Mouse (Mus musculus): ENCODE data around the gene Wrap53.
"Not testable (repeated sequence)": the region's sequence is repeated elsewhere in the genome, so short reads cannot be mapped to it uniquely, and the experiment has no call there.

Gene Wrap53

DNA sequence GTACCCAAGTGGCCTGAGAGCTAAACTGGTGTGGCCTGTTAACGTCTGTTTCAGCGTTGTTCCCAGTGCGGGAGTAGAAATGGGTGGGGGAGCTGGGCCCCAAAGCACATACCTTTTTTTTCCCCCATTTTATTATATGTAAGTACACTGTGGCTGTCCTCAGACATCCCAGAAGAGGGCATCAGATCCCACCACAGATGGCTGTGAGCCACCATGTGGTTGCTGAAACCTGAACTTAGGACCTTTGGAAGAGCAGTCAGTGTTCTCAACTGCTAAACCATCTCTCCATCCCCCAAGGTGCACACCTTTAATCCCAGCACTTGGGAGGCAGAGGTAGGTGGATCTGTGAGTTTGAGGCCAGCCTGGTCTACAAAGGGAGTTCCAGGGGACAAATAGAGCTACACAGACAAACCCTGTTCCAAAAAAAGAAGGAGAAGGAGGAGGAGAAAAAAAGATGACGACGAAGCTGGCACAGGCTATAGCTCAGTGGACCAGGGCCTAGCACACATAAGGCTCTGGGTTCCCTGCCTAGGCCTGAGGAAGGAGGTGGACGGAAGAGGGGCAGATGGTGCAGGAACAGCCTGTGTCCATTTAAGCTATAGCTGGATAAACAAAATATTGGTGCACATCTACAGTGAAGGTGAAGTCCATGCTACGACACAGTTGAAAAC, 47.4 kb downstream of the Wrap53 start:
- no peak for DNase-seq (ENCODE audit: low read depth, low spot score)

- DNase-seq (ENCODE audit: low read depth, low spot score), result not testable (repeated sequence)
These were observed 49.3 kb downstream of the Wrap53 start for GRCm38 (mm10) chr11:69530755-69531154.

DNA sequence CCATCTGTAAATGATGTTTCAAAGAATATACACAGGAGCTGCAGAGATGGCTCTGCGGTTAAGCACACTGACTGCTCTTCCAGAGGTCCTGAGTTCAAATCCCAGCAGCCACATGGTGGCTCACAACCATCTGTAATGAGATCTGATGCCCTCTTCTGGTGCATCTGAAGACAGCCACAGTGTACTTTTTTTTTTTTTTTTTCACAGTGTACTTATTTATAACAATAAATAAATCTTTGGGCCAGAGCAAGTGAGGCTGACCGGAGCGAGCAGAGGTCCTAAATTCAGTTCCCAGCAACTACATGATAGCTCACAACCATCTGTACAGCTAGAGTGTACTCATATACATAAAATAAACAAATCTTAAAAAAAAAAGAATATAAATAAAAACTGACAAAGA, 49.8 kb downstream of the Wrap53 start:
- DNase-seq (ENCODE audit: low read depth, low spot score), result not testable (repeated sequence)

- DNase-seq (ENCODE audit: low read depth, low spot score), result no peak
These were observed 52.0 kb downstream of the Wrap53 start for GRCm38 (mm10) chr11:69528031-69528390.

- DNase-seq (ENCODE audit: low read depth, low spot score), result no peak
These were observed 52.7 kb downstream of the Wrap53 start for GRCm38 (mm10) chr11:69527098-69528030.

GRCm38 (mm10) chr11:69526631-69527030, 53.4 kb downstream of the Wrap53 start:
- DNase-seq (ENCODE audit: low read depth, low spot score), result no peak

GRCm38 (mm10) chr11:69525661-69526060, 54.4 kb downstream of the Wrap53 start:
- no peak for DNase-seq (ENCODE audit: low read depth, low spot score)

DNA sequence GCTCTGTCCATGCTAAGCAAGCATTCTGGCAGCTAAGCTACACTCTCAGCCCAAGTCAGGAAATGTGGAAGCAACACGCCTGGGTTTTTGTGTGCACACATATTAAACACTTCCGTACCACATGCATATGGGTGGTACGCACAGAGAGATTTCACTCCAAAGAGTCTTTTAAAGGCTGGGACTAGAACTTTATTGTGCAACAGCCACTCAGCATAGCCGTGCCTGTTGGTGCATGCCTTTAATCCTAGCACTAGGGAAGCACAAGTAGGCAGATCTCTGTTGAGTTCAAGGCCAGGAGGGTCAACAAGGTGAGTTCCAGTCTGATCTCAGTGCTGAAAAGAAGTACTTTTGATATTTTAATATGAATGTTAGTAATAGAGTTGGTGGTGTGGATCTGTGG, 56.4 kb downstream of the Wrap53 start:
- no peak for DNase-seq (ENCODE audit: low read depth, low spot score)

GRCm38 (mm10) chr11:69521526-69522149, 58.4 kb downstream of the Wrap53 start:
- DNase-seq (ENCODE audit: low read depth, low spot score), result no peak

DNA sequence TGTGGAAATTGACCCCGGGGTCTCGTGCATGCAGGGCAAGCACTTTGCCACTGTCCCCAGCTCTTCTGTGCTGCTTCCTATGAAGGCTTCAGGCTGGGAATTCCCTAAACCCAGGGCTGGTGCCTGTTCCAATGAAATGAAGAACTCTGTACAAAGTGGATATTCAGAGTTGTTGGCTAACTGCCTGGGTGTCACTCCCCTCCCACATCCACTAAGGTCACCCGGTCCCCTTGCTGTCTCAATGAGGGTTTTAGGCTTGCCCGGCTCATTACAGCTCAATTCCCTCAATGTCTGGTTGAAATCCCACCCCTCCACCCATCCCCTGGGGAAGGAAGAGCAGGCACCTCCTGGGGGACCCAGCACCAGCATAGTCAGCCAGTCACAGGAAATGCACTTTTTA, 60.1 kb downstream of the Wrap53 start:
- no peak for DNase-seq (ENCODE audit: low read depth, low spot score)

DNA sequence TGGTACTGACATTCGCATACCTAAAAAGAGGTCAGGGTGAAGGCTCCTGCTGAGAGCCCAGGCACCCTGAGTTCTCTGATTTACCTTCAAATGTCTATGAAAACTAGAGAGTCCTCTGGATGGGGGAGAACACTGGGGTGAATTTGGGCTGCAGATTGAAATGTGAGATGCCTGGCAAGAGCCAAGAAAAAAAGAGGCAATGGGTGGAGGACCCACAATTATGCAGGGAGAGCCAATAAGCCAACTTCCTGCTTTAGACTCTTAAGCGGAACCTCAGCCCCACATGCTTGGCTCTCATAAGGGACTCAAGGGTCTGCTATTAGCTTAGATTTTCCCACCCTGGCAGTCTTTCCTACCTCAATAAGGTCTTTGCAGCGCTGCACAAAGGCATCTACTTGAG, 63.4 kb downstream of the Wrap53 start:
- DNase-seq (ENCODE audit: low read depth, low spot score), result no peak

DNA sequence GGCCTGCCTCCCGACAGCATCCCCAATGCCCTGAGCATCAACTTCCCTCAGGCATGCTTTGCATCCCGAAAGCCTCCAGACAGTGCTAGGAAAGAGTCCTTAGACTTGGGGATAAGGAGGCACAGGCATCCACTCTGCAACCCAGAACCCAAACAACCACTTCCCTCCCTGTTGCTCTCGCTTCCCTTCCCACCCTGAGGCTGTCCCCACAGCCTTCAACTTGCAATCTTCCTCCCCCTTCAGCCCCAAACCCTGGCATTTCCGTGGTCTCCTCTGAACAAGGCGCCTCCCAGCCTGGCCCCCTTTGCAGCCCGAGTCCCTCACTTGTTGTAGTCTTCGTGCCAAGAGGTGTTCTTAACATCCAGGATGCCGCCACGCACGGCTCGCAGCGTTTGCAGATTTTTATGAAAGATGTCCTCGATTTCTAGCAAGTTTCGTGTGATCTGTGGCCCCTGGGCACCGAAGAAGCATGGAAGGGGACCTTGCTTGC, 63.9 kb downstream of the Wrap53 start:
- no peak for DNase-seq (ENCODE audit: low read depth, low spot score)

DNA sequence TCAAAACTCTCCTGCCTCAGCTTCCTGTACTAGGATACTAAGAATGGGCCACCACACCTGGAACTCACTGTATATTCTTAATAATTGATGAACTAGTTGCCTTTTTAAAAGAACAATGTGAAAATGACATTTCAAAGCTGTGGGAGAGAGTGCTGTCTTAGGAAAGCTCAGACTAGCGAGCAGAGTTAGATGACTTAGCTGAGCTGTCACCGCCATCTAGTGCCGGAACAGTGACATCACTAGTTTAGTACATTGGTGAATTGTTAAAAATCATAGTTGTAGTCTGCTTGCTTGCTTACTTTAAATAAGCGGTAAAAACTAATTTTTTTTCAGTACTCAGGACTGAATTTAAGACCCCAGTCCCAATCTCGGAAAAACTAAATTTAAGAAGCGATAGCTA, 66.2 kb downstream of the Wrap53 start:
- DNase-seq (ENCODE audit: low read depth, low spot score), result peak; percentile 36

All from c-Kit-negative CD71-positive TER-119-positive erythroid progenitor cells, embryonic 14.5 days (primary cell).